Mouse (Mus musculus): ENCODE results near the gene Srd5a3.

The Srd5a3 gene

GRCm38 (mm10) chr5:76153430-76153829 is 13.4 kb downstream of the Srd5a3 start:
- no peak for DNase-seq (ENCODE audit: low spot score)

DNA sequence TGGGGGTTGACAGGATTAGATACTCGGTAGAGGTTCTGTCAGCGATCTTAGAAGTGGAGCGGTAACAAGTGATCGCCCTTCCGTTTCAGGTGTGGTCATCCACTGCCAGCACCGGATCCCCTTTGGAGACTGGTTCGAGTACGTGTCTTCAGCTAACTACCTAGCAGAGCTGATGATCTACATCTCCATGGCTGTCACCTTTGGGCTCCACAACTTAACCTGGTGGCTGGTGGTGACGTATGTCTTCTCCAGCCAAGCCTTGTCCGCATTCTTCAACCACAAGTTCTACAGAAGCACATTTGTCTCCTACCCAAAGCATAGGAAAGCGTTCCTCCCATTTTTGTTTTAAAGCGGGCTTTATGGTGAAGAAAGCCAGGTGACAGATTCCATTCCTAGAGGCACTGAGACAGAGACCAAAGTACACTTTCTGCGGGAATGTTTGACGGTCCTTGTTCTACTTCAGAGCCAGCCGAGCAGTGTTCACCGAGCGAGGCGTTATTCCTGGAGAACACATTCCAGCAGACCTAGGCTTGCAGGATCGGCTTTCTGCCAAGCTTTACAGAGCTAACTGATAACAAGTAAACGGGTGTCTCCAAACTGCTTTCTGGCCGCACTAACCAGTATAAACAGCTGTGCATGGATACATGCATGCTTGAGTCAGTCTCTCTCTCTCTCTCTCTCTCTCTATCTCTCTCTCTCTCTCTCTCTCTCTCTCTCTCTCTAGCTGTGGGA is 14.5 kb downstream of the Srd5a3 start:
- DNase-seq (ENCODE audit: low spot score), result no peak

- no peak for DNase-seq (ENCODE audit: low spot score)
These were observed 19.5 kb downstream of the Srd5a3 start for GRCm38 (mm10) chr5:76159555-76159954.

- no peak for DNase-seq (ENCODE audit: low spot score)
These were observed 20.0 kb downstream of the Srd5a3 start for GRCm38 (mm10) chr5:76160086-76160485.

DNA sequence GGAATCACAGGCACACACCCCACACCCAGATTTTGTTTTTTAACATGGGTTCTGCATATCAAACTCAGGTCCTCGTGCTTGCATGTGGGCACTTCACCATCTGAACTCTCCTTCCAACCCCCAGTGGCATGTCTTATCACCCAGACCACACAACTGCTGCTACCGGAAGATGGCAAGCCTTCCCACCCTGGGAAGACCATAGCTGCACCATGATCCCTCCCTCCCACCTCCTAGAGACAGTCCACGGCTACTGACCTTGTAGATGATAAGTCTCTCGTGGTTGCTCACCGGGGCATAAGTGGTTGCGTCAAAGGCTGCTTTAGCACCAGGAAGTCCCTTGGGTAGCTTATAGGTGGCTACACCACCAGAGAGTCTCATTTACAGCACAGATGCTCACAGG is 21.4 kb downstream of the Srd5a3 start:
- DNase-seq (ENCODE audit: low spot score), result no peak

- DNase-seq (ENCODE audit: low spot score), result no peak
These were observed 22.9 kb downstream of the Srd5a3 start for GRCm38 (mm10) chr5:76162926-76163325.

- DNase-seq (ENCODE audit: low spot score), result no peak
These were observed 23.8 kb downstream of the Srd5a3 start for GRCm38 (mm10) chr5:76163828-76164390.

- DNase-seq (ENCODE audit: low spot score), result no peak
These were observed 24.8 kb downstream of the Srd5a3 start for GRCm38 (mm10) chr5:76164827-76165226.

GRCm38 (mm10) chr5:76170522-76170921 is 30.5 kb downstream of the Srd5a3 start:
- no peak for DNase-seq (ENCODE audit: low spot score)

- DNase-seq (ENCODE audit: low spot score), result no peak
These were observed 31.0 kb downstream of the Srd5a3 start for GRCm38 (mm10) chr5:76171039-76171438.

- DNase-seq (ENCODE audit: low spot score), result no peak
These were observed 35.0 kb downstream of the Srd5a3 start for GRCm38 (mm10) chr5:76175051-76175450.

DNA sequence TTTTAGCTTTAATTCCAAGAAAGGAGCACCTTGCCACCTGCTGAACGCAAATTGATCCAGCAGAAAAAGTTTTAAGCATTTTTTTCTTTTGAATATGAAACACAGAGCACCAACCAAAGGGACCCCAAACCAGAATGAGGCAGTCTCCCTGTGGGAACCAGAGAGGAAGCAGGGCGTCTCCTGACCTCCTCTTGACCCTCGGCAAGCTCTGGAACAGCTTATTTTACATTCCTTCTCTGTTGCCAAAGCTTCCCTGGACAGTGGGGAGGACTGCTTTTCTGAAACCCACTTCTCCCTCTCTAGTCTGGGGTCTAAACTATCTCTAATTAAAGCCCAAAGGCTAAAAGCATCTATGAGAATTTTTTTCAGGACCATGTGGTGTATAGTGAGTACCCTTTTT is 36.3 kb downstream of the Srd5a3 start:
- no peak for DNase-seq (ENCODE audit: low spot score)

DNA sequence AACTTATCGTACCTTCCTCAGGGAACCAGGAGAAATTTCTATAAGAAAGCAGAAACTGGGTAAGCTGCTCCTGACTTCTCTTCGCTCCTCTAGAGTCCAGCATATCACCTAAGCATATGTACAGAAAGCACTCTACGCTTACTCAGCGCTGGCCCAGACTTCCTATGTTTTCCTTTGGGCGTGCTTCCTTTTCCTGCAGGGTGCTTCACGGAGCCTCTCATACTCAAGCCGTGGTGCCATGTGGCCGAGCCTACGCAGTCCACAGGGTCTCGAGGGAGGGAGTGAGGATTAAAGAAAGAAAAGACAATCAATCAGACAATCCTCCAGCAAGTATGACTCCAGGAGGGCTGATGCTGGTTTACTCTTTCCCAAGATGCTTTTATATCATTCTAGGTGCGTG is 36.8 kb downstream of the Srd5a3 start:
- no peak for DNase-seq (ENCODE audit: low spot score)

DNA sequence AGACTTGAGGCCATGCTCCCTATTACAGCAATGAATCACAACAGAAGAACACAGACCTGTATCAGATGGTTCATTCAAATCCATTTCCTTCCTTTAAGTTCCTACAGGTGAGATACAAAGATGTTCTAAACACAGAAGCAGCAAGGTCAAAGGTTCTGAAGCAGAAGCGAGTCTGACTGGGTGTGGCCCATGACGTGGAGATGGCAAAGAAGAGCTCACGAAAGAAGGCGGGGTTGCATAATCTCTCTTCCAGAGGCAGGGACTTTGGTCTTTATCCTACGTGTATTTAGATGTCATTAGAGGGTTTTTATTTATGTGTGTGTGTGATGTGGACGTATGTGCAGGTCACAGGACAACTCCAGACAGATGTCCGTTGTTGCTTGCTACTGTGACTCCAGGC is 37.6 kb downstream of the Srd5a3 start:
- DNase-seq (ENCODE audit: low spot score), result no peak

DNA sequence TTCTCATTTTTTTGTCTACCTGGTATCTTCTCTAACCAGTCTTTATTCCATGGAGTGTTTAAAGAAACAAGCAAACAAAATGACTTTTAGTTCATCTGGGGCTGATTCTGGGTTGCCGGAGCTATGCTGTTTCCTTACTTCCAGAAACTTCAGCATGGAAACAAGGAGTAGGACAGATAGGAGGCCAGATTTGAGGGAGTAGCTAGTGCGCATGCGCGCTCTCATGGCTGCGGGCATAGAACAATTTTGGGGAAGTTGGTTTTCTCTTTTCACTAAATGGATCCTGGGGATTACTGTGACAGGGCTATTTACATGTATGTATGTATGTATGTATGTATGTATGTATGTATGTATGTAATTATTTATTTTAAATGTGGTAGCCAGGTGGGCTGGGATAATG is 39.1 kb downstream of the Srd5a3 start:
- no peak for DNase-seq (ENCODE audit: low spot score)

DNA sequence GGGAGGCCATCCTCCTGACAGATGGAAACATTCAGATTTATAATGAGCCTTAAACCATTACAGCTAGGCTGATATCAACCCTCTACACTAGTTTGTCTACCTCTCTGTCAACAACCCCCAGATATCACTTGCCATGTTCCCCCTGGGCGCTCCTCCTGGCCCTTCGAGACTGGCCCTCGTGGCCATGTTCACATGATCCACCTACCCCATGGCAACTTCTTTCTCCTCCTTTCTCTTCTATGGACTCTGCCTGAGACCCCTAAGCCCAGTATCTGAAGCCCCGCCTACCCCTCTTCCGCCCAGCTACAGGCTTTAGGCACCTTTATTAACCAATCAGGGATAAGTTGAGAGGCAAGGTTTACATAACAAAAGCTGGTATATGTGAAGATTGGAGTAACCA is 39.7 kb downstream of the Srd5a3 start:
- DNase-seq (ENCODE audit: low spot score), result no peak

- DNase-seq (ENCODE audit: low spot score), result no peak
These were observed 42.3 kb downstream of the Srd5a3 start for GRCm38 (mm10) chr5:76182326-76182725.

DNA sequence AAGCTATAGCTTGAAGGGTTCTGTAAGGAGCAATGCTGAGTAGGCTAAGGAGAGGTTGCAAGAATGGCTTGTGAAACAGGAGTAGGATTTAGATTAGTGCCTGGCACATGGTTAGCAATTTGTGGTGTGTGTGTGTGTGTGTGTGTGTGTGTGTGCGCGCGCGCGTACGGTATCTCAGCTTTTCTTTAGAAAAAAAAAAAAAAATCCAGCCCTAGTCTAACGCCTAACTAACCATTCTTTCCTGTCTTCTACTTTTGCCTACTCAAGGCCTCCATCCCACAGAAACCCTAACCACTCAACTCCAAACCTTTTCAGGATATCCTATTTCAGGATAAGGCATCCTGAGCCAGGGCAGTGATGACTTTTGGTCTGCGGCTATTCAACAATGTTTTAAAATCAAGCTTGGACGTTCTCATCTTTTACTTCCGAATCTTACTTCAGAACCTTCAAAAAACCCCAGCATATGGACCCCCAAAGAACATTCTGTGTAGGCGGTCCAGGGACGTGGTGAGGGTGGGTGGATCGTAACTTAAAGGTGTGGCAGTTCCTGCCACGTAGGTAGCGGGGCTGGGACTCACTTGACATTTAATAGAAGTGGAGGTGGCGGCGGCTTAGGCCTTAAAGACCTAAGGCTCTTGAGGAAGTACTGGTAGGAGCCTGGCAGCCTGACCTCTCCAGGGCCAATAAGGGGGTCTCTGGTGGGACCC is 43.1 kb downstream of the Srd5a3 start:
- no peak for DNase-seq (ENCODE audit: low spot score)

- peak; percentile 93 for DNase-seq (ENCODE audit: low spot score)
These were observed 43.7 kb downstream of the Srd5a3 start, which contains the start of gene Tmem165 for GRCm38 (mm10) chr5:76183750-76184261. Tmem165 (plus strand) TSS chr5:76183880.

GRCm38 (mm10) chr5:76184286-76185080 is 44.4 kb downstream of the Srd5a3 start:
- peak; percentile 80 for DNase-seq (ENCODE audit: low spot score)

- DNase-seq (ENCODE audit: low spot score), result no peak
These were observed 47.8 kb downstream of the Srd5a3 start for GRCm38 (mm10) chr5:76187885-76188284.

- no peak for DNase-seq (ENCODE audit: low spot score)
These were observed 50.5 kb downstream of the Srd5a3 start for GRCm38 (mm10) chr5:76190609-76191008.
